In genomic region chr9:71660540-71660939, GRCm38 (mm10) we compare ENCODE assay signal across 9 mouse cellular contexts.
DNase-seq lines count a peak whose midpoint lies in the region; ATAC-seq lines count a peak whose summit lies in the region.
"Had no signal": no experiment of that assay in that cellular context is flagged by ENCODE, and none has a peak within 500 bp of the region (broad histone marks: within the 10 kb centered on the region; RNA-seq: fewer than 3 reads in every experiment).

No protein-coding gene starts in this region.

- WGBS in hindbrain, embryonic 10.5 days = 60% methylated on average over 9 of the region's 9 CpGs
- WGBS in hindbrain, embryonic 12.5 days = 58% methylated on average over 9 of the region's 9 CpGs
- 46% methylated on average over 9 of the region's 9 CpGs for WGBS in neural tube, embryonic 15.5 days

- H3K4me3 ChIP-seq in hindbrain, embryonic 10.5 days = no peak overlapping the region
- no peak overlapping the region for H3K4me3 ChIP-seq in hindbrain, embryonic 12.5 days
- H3K4me3 ChIP-seq in neural tube, embryonic 15.5 days (replicated peaks) = no peak overlapping the region

- H3K9me3 ChIP-seq in hindbrain, embryonic 10.5 days = peaks cover 4% of the 10 kb centered on the region; the same call in 1 of the 2 replicates
- no peaks in the 10 kb centered on the region; the same call in 1 of the 2 replicates for H3K9me3 ChIP-seq in hindbrain, embryonic 12.5 days (replicated peaks)
- H3K9me3 ChIP-seq in neural tube, embryonic 15.5 days (replicated peaks) = no peaks in the 10 kb centered on the region

- intact Hi-C loops in left cerebral cortex, postnatal 25 days (cut with DNase I) = no loop called here

- H3K27me3 ChIP-seq in hindbrain, embryonic 10.5 days (ENCODE audit: insufficient read depth, poor library complexity, severe bottlenecking) = no peaks in the 10 kb centered on the region
- H3K27me3 ChIP-seq in hindbrain, embryonic 12.5 days = no peaks in the 10 kb centered on the region
- H3K27me3 ChIP-seq in neural tube, embryonic 15.5 days (replicated peaks) = no peaks in the 10 kb centered on the region

- ATAC-seq in hindbrain, embryonic 12.5 days (ENCODE audit: low FRiP score) = no peak
- no peak for ATAC-seq in neural tube, embryonic 15.5 days (ENCODE audit: low FRiP score)

- no peak overlapping the region for H3K9ac ChIP-seq in hindbrain, embryonic 12.5 days
- H3K9ac ChIP-seq in neural tube, embryonic 15.5 days (replicated peaks) = no peak overlapping the region

- peaks cover 41% of the 10 kb centered on the region for H3K4me1 ChIP-seq in hindbrain, embryonic 10.5 days (replicated peaks)
- H3K4me1 ChIP-seq in hindbrain, embryonic 12.5 days = peaks cover 12% of the 10 kb centered on the region
- H3K4me1 ChIP-seq in neural tube, embryonic 15.5 days = peaks cover 25% of the 10 kb centered on the region

- no peak overlapping the region for H3K4me2 ChIP-seq in hindbrain, embryonic 12.5 days (replicated peaks)
- no peak overlapping the region for H3K4me2 ChIP-seq in neural tube, embryonic 15.5 days

- H3K36me3 ChIP-seq in hindbrain, embryonic 10.5 days = no peaks in the 10 kb centered on the region
- H3K36me3 ChIP-seq in hindbrain, embryonic 12.5 days = no peaks in the 10 kb centered on the region
- H3K36me3 ChIP-seq in neural tube, embryonic 15.5 days = no peaks in the 10 kb centered on the region

- peak; percentile 43 for DNase-seq in hindbrain, embryonic 10.5 days (ENCODE audit: low spot score)
- DNase-seq in neural tube, embryonic 10.5 days (ENCODE audit: extremely low spot score, low spot score) = peak; percentile 43
- peak; percentile 50 for DNase-seq in kidney, postnatal 10 days
- peak; percentile 73 for DNase-seq in yolk sac, embryonic 10.5 days (ENCODE audit: low spot score)
- no peak for DNase-seq in left cerebral cortex, postnatal 25 days (ENCODE audit: low spot score in 2 of 2)
- DNase-seq in spleen, postnatal 10 days (ENCODE audit: low spot score in 2 of 2) = no peak
- DNase-seq: cerebellum, adult 11 months had no signal

- peak overlapping the region; percentile 72 for H3K27ac ChIP-seq in hindbrain, embryonic 10.5 days
- H3K27ac ChIP-seq in hindbrain, embryonic 12.5 days = no peak overlapping the region
- no peak overlapping the region for H3K27ac ChIP-seq in neural tube, embryonic 15.5 days (replicated peaks)

Comparison
In these comparisons a context has a peak if more than half of its experiments do, and no peak if none do; other contexts are left out.
1. DNase-seq: peak in hindbrain, embryonic 10.5 days (single experiment), neural tube, embryonic 10.5 days (single experiment), kidney, postnatal 10 days (single experiment) and yolk sac, embryonic 10.5 days (single experiment); none in left cerebral cortex, postnatal 25 days (0 of 2) and spleen, postnatal 10 days (0 of 2).